Mouse (Mus musculus): ENCODE results near the gene Sct.

- TF ChIP-seq CTCF (conservative IDR thresholded peaks at IDR 0.05; ENCODE audit: low read length) (no peak), NANOG (IDR thresholded peaks at IDR 0.05; ENCODE audit: borderline replicate concordance, low read length) (no peak)
These were observed 943 bp downstream of the Sct start for GRCm38 (mm10) chr7:141277701-141278678.
